Comparison of ENCODE assay signal across 16 mouse cellular contexts in genomic region chr13:71303956-71304355, GRCm38 (mm10).
"Had no signal": no experiment of that assay in that cellular context is flagged by ENCODE, and none has a peak within 500 bp of the region (broad histone marks: within the 10 kb centered on the region; RNA-seq: fewer than 3 reads in every experiment).

No protein-coding gene starts in this region.

- H3K9me3 ChIP-seq: neural tube, embryonic 13.5 days; neural tube, embryonic 15.5 days; stomach, embryonic 15.5 days had no signal

- H3K9ac ChIP-seq: neural tube, embryonic 13.5 days; neural tube, embryonic 15.5 days; stomach, embryonic 15.5 days had no signal

- H3K27me3 ChIP-seq: neural tube, embryonic 13.5 days; neural tube, embryonic 15.5 days; stomach, embryonic 15.5 days had no signal

- H3K36me3 ChIP-seq: neural tube, embryonic 13.5 days; neural tube, embryonic 15.5 days; stomach, embryonic 15.5 days had no signal

- H3K4me3 ChIP-seq: neural tube, embryonic 13.5 days; neural tube, embryonic 15.5 days; stomach, embryonic 15.5 days had no signal

- H3K4me2 ChIP-seq: neural tube, embryonic 13.5 days; neural tube, embryonic 15.5 days; stomach, embryonic 15.5 days had no signal

- H3K4me1 ChIP-seq: neural tube, embryonic 13.5 days; neural tube, embryonic 15.5 days; stomach, embryonic 15.5 days had no signal

- H3K27ac ChIP-seq: neural tube, embryonic 13.5 days; neural tube, embryonic 15.5 days; stomach, embryonic 15.5 days; stomach, postnatal 0 days had no signal

- DNase-seq: retina, postnatal 1 day; right cerebral cortex, adult 18-20 months; right cerebral cortex, postnatal 14 days; right cerebral cortex, postnatal 25 days; right cerebral cortex, postnatal 4 days; spleen, adult 18-20 months; thymus, adult 18-20 months; thymus, adult 2 months; thymus, postnatal 14 days; thymus, postnatal 25 days; thymus, postnatal 36 days; thymus, postnatal 4 days had no signal
